Mouse (Mus musculus) hindbrain, postnatal 0 days (tissue): Measurements from ENCODE around the gene Tmem119. TPM values are rescaled to one million over a fixed set of nuclear protein-coding genes. Genes with fewer than 3 reads are reported as not detected.

Source experiments
- ATAC-seq: fragments of 200-750 bp; cut with Nextera tagmentation; 2 replicates; pipeline ENCODE4 v1.8.0; 2017; ENCODE audit warnings: mild to moderate bottlenecking, moderate TSS enrichment, moderate library complexity
- DNase-seq: peaks from one replicate; pipeline ENCODE4 v3.0.0-alpha.2; 2015; ENCODE audit warnings: low spot score
- H3K27ac ChIP-seq: fragments of 300-500 bp; sonication (generic); 2 replicates; pipeline ENCODE4 v1.5.1; 2014; ENCODE audit warnings: mild to moderate bottlenecking
- H3K27me3 ChIP-seq: fragments of 300-500 bp; sonication (generic); 2 replicates; pipeline ENCODE4 v1.6.1; 2014; ENCODE audit warnings: low read length, mixed read lengths; ENCODE audit not compliant: insufficient read depth
- H3K36me3 ChIP-seq: fragments of 300-500 bp; sonication (generic); 2 replicates; pipeline ENCODE4 v1.6.1; 2014; ENCODE audit warnings: low read length, mixed read lengths; ENCODE audit not compliant: insufficient read depth
- H3K4me1 ChIP-seq: fragments of 300-500 bp; sonication (generic); 2 replicates; pipeline ENCODE4 v1.6.1; 2014; ENCODE audit warnings: antibody characterized with exemption, low read length, mixed read lengths; ENCODE audit not compliant: insufficient read depth
- H3K4me2 ChIP-seq: fragments of 300-500 bp; sonication (generic); 2 replicates; pipeline ENCODE4 v1.6.1; 2014; ENCODE audit warnings: low read depth, mild to moderate bottlenecking, low read length, moderate library complexity, mixed read lengths
- H3K4me3 ChIP-seq: fragments of 300-500 bp; sonication (generic); 2 replicates; pipeline ENCODE4 v1.5.1; 2014; ENCODE audit warnings: low read length
- H3K9ac ChIP-seq: fragments of 300-500 bp; sonication (generic); replicated peaks from 2 replicates; pipeline ENCODE4 v1.6.1; 2014; ENCODE audit warnings: mild to moderate bottlenecking, low read length, moderate library complexity, mixed read lengths
- H3K9me3 ChIP-seq: fragments of 300-500 bp; sonication (generic); 2 replicates; pipeline ENCODE4 v1.6.1; 2016; ENCODE audit warnings: low read length, mixed read lengths
- CTCF ChIP-seq: IDR thresholded peaks from 2 replicates; pipeline ENCODE4 v1.5.1; 2016; ENCODE audit warnings: antibody characterized with exemption, control low read depth, low read depth
- WGBS: fragments of 180-500 bp; shearing (Covaris S2); extraction: QIAGEN DNeasy Blood & Tissue Kit; methylation state at CpG from one replicate; pipeline ENCODE4 v1.1.7; 2014; 5-methylcytosine and 5-hydroxymethylcytosine counted together
- polyA plus RNA-seq: library from polyadenylated mRNA; unstranded; fragments of >200 nt; fragmentation: Nextera tagmentation; extraction: Ambion mirVana; gene quantifications from 2 replicates; pipeline ENCODE4 v1.2.1, GENCODE M21; 2015
- total RNA-seq: library from RNA; depleted of rRNA; stranded (reverse); fragments of >200 nt; gene quantifications from 2 replicates; pipeline ENCODE4 v1.2.3, GENCODE M21; 2014

The Tmem119 gene
- total and polyA plus RNA-seq, 2 experiments from 2014 or later: 7.6 to 9.2 TPM

DNA sequence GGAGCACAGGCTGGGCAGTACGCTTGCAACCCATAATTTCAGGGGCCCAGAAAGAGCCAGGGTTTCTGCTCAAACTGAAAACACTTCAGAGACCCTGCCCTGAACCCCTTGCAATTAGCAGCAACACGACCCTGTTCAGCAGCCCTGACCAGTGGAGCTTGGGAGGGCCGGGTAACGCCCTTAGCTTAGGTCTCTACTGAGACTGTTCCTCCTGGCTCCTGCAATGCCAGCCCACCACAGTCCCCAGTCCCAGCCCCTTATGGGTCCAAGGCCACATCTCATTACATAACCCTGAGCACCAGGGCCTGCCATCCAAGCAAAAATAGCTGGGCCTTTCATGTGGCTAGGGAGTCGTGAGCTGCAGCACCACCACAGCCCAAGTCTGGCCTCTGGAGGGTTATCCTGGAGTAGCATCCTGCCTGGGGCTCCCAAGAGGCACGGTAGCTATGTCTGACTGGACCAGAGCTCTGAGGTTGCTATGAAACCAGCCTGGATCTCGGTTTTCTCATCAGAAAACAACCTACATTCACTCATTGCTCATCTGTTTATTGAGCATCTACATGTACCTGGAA lies 4.2 kb upstream of the Tmem119 start:
- H3K27me3 ChIP-seq: no peaks in the 10 kb centered on the region
- no peak for ATAC-seq
- H3K4me3 ChIP-seq: no peak overlapping the region
- 53% methylated on average over 7 of the region's 7 CpGs for WGBS
- TF ChIP-seq CTCF: no peak
- H3K9me3 ChIP-seq: no peaks in the 10 kb centered on the region
- no peak overlapping the region for H3K9ac ChIP-seq
- no peak for DNase-seq
- H3K27ac ChIP-seq: no peak overlapping the region
- no peak overlapping the region for H3K4me2 ChIP-seq
- H3K36me3 ChIP-seq: no peaks in the 10 kb centered on the region
- no peaks in the 10 kb centered on the region for H3K4me1 ChIP-seq

DNA sequence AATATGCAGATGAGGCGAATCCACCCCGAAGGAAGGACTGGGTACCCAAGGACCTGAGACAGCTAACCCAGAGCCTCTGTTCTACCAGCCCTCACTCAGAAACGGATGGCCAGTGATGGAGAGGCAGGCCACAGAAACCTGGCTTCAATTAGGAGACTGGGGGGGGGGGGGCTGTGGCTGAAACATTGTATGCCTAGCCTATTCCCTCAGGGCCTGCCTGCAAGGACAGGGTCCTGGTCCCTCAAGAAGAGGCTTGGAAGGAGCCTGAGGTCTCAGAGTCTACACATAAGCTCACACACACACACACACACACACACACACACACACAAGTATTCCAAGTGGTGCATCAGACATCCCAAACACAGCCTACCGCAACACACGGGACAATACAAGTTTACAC lies 625 bp downstream of the Tmem119 start:
- TF ChIP-seq CTCF: no peak
- no peak overlapping the region; the same call in 1 of the 2 replicates for H3K4me2 ChIP-seq
- H3K9me3 ChIP-seq: no peaks in the 10 kb centered on the region
- no peaks in the 10 kb centered on the region for H3K27me3 ChIP-seq
- 41% methylated on average over 5 of the region's 5 CpGs for WGBS
- H3K4me1 ChIP-seq: no peaks in the 10 kb centered on the region
- ATAC-seq (peak; percentile 27; the same call in 1 of the 2 replicates), DNase-seq (no peak)
- no peaks in the 10 kb centered on the region for H3K36me3 ChIP-seq
- H3K4me3 ChIP-seq: no peak overlapping the region
- H3K9ac ChIP-seq: no peak overlapping the region
- H3K27ac ChIP-seq: no peak overlapping the region

DNA sequence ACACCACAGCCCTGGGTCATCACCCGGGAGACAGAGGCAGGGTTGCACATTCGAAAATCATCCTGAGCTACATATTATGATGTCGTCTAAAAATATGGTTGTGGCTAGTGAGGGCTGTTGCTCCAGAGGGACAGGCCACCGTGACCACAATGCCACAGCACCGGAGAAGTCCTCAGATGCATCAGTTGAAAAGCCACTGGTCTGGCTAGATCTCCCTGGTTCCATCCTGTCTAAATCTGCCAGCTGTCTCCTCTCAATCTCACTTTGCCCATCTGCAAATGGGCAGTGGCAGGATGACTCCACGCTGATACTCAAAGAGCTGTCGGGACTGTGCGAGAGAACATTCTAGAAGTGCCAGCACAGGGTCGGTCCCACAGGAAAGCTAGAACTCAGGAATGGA lies 1.8 kb downstream of the Tmem119 start:
- ATAC-seq: no peak
- H3K36me3 ChIP-seq: no peaks in the 10 kb centered on the region
- no peaks in the 10 kb centered on the region for H3K9me3 ChIP-seq
- no peaks in the 10 kb centered on the region for H3K4me1 ChIP-seq
- TF ChIP-seq CTCF: no peak
- no peak overlapping the region for H3K27ac ChIP-seq
- H3K27me3 ChIP-seq: no peaks in the 10 kb centered on the region
- no peak overlapping the region for H3K4me3 ChIP-seq
- WGBS: 75% methylated on average over 9 of the region's 9 CpGs
- H3K9ac ChIP-seq: no peak overlapping the region
- DNase-seq: no peak
- H3K4me2 ChIP-seq: no peak overlapping the region

DNA sequence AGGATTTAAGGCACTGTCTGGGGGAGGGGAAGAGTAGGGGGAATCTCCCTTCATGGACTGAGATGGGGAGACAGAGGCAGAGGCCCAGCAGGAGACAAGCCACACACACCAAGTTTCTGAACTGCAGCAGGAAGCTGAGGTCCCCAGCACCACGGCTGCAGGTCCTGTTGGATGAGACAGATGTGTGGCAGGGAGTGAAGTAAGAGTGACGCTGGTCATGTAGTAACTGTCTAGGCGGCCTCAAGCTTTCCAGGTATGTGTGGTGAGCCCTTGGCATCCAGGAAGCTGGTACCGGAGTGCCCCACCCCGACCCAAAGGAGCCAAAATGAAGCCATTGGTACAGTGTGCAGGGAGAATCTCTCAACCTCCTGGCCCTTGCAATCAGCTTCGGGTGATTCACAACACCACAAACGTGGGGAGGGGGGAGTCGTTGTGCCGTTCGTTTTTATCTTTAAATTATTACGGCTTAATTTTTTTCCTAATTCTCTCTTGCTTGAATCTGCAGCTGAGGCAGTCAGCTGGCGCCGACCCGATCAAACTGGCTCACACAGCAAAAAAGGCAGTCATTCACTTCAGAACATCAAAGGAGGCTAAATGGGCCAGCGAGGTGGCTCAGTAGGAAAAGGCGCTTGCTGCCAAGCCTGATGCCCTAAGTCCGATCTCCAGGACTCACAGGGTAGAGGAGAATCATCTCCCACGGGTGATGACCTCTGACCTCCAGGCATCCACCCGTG lies 3.0 kb downstream of the Tmem119 start:
- no peak overlapping the region for H3K27ac ChIP-seq
- no peak for TF ChIP-seq CTCF
- H3K9ac ChIP-seq: no peak overlapping the region
- ATAC-seq (no peak), DNase-seq (no peak)
- H3K4me1 ChIP-seq: no peaks in the 10 kb centered on the region
- peak overlapping the region; percentile 10; the same call in 1 of the 2 replicates for H3K4me2 ChIP-seq
- H3K27me3 ChIP-seq: no peaks in the 10 kb centered on the region
- WGBS: 15% methylated on average over 19 of the region's 19 CpGs
- H3K9me3 ChIP-seq: no peaks in the 10 kb centered on the region
- no peaks in the 10 kb centered on the region for H3K36me3 ChIP-seq
- H3K4me3 ChIP-seq: no peak overlapping the region

DNA sequence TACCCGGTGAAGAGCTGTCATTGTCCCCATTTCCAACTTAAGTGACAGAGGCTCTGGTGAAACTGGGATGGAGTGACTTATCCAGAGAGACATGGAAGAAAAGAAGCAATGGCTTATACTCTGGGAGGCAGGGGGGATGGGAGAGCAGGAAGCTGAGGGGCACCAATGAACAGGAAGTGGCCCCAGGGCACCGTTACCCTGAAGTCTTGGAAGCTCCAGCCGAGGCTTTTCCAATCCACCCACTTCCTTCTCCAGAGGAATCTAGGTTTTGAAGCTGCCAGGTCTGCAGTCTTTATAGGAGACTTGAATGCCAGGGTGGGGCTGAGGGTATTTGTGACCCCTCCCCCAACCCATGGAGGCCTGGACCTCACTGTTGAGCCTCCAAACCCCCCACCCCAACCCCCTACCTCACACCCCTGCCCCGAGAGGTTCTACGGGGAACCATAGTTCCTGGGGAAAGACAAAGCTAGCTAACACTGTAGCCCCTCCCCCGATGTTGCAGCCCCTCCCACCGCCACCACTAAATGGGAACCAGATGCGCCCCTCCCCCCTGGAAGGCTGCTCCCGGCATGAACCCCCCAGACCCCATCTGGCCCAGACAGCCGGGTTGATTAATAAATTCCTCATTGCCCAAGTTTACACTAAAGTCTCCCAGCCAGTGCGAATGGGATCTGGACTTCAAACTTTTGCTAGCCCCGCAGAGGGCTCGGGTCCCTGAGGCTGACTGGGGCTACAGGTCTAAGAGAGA lies 3.7 kb downstream of the Tmem119 start:
- H3K4me2 ChIP-seq: peak overlapping the region; percentile 10; the same call in 1 of the 2 replicates
- no peaks in the 10 kb centered on the region for H3K36me3 ChIP-seq
- H3K9ac ChIP-seq: no peak overlapping the region
- no peak overlapping the region for H3K27ac ChIP-seq
- no peaks in the 10 kb centered on the region for H3K4me1 ChIP-seq
- WGBS: 11% methylated on average over 12 of the region's 13 CpGs
- no peaks in the 10 kb centered on the region for H3K27me3 ChIP-seq
- H3K9me3 ChIP-seq: no peaks in the 10 kb centered on the region
- no peak for DNase-seq
- no peak for TF ChIP-seq CTCF
- H3K4me3 ChIP-seq: no peak overlapping the region
- no peak for ATAC-seq

DNA sequence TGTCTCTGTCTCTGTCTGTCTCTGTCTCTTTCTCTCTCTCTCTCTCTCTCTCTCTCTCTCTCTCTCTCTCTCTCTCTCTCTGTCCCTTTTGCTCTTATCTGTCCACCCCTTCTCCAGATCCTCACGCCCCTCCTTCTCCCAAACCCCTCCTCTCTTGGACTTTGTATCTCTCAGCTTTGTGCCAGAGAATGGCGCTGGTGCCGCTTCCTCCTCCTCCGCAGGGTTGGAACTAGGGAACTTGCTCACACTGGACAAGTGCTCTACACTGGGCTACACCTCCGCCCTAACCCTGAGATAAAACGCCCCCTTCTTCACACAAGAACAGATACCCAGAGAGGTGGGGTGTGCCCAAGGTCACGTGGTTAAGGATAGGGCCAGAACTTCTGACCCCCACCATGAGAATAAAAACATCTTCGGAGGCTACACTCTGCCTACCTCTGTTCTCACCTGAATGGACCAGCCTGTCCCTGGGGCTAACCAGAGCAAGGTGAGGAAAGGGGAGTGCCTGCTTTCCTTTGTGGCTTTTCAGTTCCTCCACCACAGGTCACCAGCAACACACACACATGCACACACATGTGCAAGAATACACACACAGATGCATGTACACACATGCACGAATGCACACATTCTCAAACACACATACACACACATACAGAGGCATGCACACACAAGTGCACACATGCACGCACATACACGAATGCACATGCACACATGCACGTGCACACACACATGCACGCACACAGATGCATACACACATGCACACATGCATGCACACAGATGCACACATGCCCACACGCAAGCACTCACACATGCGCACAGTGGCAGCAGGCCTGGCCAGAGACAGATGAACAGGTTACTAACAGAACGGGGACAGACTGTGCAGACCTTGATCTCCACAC lies 8.9 kb downstream of the Tmem119 start:
- no peaks in the 10 kb centered on the region for H3K9me3 ChIP-seq
- no peak overlapping the region for H3K27ac ChIP-seq
- no peak overlapping the region for H3K9ac ChIP-seq
- H3K27me3 ChIP-seq: no peaks in the 10 kb centered on the region
- ATAC-seq (no peak), DNase-seq (no peak)
- H3K4me1 ChIP-seq: no peaks in the 10 kb centered on the region
- no peak for TF ChIP-seq CTCF
- H3K4me2 ChIP-seq: no peak overlapping the region
- H3K4me3 ChIP-seq: no peak overlapping the region
- 80% methylated on average over 16 of the region's 16 CpGs for WGBS
- no peaks in the 10 kb centered on the region for H3K36me3 ChIP-seq
